Mouse (Mus musculus): ENCODE measurements at regions not wholly inside any gene's neighbourhood (a gene's known extent, or its start where the extent isn't known, plus 50 kb on each side); places are given as distances from the start of the nearest gene placed in this dataset.

GRCm38 (mm10) chr12:107131351-107131750 is 357.1 kb upstream of the 3110018I06Rik start:
- Histone ChIP-seq H3K27me3 (no peaks in the 10 kb centered on the region), H3K4me2 (no peak overlapping the region), H3K4me3 (no peak overlapping the region), H3K9me3 (no peaks in the 10 kb centered on the region), H3K36me3 (no peaks in the 10 kb centered on the region), H3K27ac (no peak overlapping the region), H3K4me1 (no peaks in the 10 kb centered on the region), H3K9ac (no peak overlapping the region)
- WGBS, result 84% methylated on average over 7 of the region's 7 CpGs
- no peak for ATAC-seq (ENCODE audit: insufficient number of reproducible peaks, insufficient read depth, low FRiP score, low TSS enrichment, low read depth)

- no peak for ATAC-seq (ENCODE audit: insufficient number of reproducible peaks, insufficient read depth, low FRiP score, low TSS enrichment, low read depth)
- Histone ChIP-seq H3K9me3 (no peaks in the 10 kb centered on the region), H3K9ac (no peak overlapping the region), H3K27me3 (no peaks in the 10 kb centered on the region), H3K4me1 (no peaks in the 10 kb centered on the region), H3K27ac (no peak overlapping the region), H3K4me2 (no peak overlapping the region), H3K4me3 (no peak overlapping the region), H3K36me3 (no peaks in the 10 kb centered on the region)
- 81% methylated on average over 6 of the region's 6 CpGs for WGBS
Observed at GRCm38 (mm10) chr12:107131841-107132240, 356.6 kb upstream of the 3110018I06Rik start.

- no peak overlapping the region for H3K27ac ChIP-seq
- H3K4me3 ChIP-seq, result no peak overlapping the region
- no peak overlapping the region for H3K9ac ChIP-seq
- H3K4me1 ChIP-seq, result no peaks in the 10 kb centered on the region
- H3K36me3 ChIP-seq, result no peaks in the 10 kb centered on the region
- H3K9me3 ChIP-seq, result no peaks in the 10 kb centered on the region
- 77% methylated on average over 3 of the region's 3 CpGs for WGBS
- no peak for ATAC-seq (ENCODE audit: insufficient number of reproducible peaks, insufficient read depth, low FRiP score, low TSS enrichment, low read depth)
- no peak overlapping the region for H3K4me2 ChIP-seq
- H3K27me3 ChIP-seq, result no peaks in the 10 kb centered on the region
Observed at GRCm38 (mm10) chr12:107132501-107132900, 355.9 kb upstream of the 3110018I06Rik start.

GRCm38 (mm10) chr12:107134353-107134752 is 354.1 kb upstream of the 3110018I06Rik start:
- H3K9me3 ChIP-seq, result no peaks in the 10 kb centered on the region
- no peaks in the 10 kb centered on the region for H3K4me1 ChIP-seq
- 90% methylated on average over 3 of the region's 3 CpGs for WGBS
- H3K27ac ChIP-seq, result no peak overlapping the region
- no peak overlapping the region for H3K4me3 ChIP-seq
- no peak overlapping the region for H3K9ac ChIP-seq
- ATAC-seq (ENCODE audit: insufficient number of reproducible peaks, insufficient read depth, low FRiP score, low TSS enrichment, low read depth), result no peak
- no peak overlapping the region for H3K4me2 ChIP-seq
- H3K27me3 ChIP-seq, result no peaks in the 10 kb centered on the region
- H3K36me3 ChIP-seq, result no peaks in the 10 kb centered on the region

- H3K4me2 ChIP-seq, result no peak overlapping the region
- 95% methylated on average over 8 of the region's 8 CpGs for WGBS
- no peak overlapping the region for H3K9ac ChIP-seq
- no peak overlapping the region for H3K4me3 ChIP-seq
- no peak overlapping the region for H3K27ac ChIP-seq
- no peak for ATAC-seq (ENCODE audit: insufficient number of reproducible peaks, insufficient read depth, low FRiP score, low TSS enrichment, low read depth)
- H3K27me3 ChIP-seq, result no peaks in the 10 kb centered on the region
- H3K4me1 ChIP-seq, result no peaks in the 10 kb centered on the region
- no peaks in the 10 kb centered on the region for H3K36me3 ChIP-seq
- no peaks in the 10 kb centered on the region for H3K9me3 ChIP-seq
Observed at GRCm38 (mm10) chr12:107138677-107139400, 349.6 kb upstream of the 3110018I06Rik start.

- H3K4me2 ChIP-seq, result no peak overlapping the region
- H3K4me3 ChIP-seq, result no peak overlapping the region
- WGBS, result 90% methylated on average over 9 of the region's 9 CpGs
- no peak overlapping the region for H3K27ac ChIP-seq
- ATAC-seq (ENCODE audit: insufficient number of reproducible peaks, insufficient read depth, low FRiP score, low TSS enrichment, low read depth), result no peak
- no peak overlapping the region for H3K9ac ChIP-seq
- no peaks in the 10 kb centered on the region for H3K36me3 ChIP-seq
- H3K4me1 ChIP-seq, result no peaks in the 10 kb centered on the region
- H3K27me3 ChIP-seq, result no peaks in the 10 kb centered on the region
- H3K9me3 ChIP-seq, result no peaks in the 10 kb centered on the region
Observed at GRCm38 (mm10) chr12:107140957-107141595, 347.4 kb upstream of the 3110018I06Rik start.

- Histone ChIP-seq H3K9me3 (no peaks in the 10 kb centered on the region), H3K4me1 (no peaks in the 10 kb centered on the region), H3K9ac (no peak overlapping the region), H3K27ac (no peak overlapping the region), H3K4me3 (no peak overlapping the region), H3K36me3 (no peaks in the 10 kb centered on the region), H3K4me2 (no peak overlapping the region), H3K27me3 (no peaks in the 10 kb centered on the region)
- ATAC-seq (ENCODE audit: insufficient number of reproducible peaks, insufficient read depth, low FRiP score, low TSS enrichment, low read depth), result no peak
- WGBS, result 88% methylated on average over 6 of the region's 6 CpGs
Observed at GRCm38 (mm10) chr12:107142226-107142625, 346.2 kb upstream of the 3110018I06Rik start.

- no peaks in the 10 kb centered on the region for H3K9me3 ChIP-seq
- H3K27me3 ChIP-seq, result no peaks in the 10 kb centered on the region
- no peak overlapping the region for H3K4me3 ChIP-seq
- no peak overlapping the region for H3K9ac ChIP-seq
- no peaks in the 10 kb centered on the region for H3K4me1 ChIP-seq
- no peak overlapping the region for H3K4me2 ChIP-seq
- H3K27ac ChIP-seq, result no peak overlapping the region
- H3K36me3 ChIP-seq, result no peaks in the 10 kb centered on the region
- no peak for ATAC-seq (ENCODE audit: insufficient number of reproducible peaks, insufficient read depth, low FRiP score, low TSS enrichment, low read depth)
- WGBS, result 80% methylated on average over 5 of the region's 5 CpGs
Observed at GRCm38 (mm10) chr12:107146608-107147121, 341.8 kb upstream of the 3110018I06Rik start.

GRCm38 (mm10) chr12:107148451-107148850 is 340.0 kb upstream of the 3110018I06Rik start:
- 63% methylated on average over 8 of the region's 8 CpGs for whole genome bisulfite sequencing
- Histone ChIP-seq H3K4me2 (no peak overlapping the region), H3K4me1 (no peaks in the 10 kb centered on the region), H3K9ac (no peak overlapping the region), H3K4me3 (no peak overlapping the region), H3K27ac (no peak overlapping the region), H3K27me3 (no peaks in the 10 kb centered on the region), H3K9me3 (no peaks in the 10 kb centered on the region), H3K36me3 (no peaks in the 10 kb centered on the region)
- no peak for ATAC-seq (ENCODE audit: insufficient number of reproducible peaks, insufficient read depth, low FRiP score, low TSS enrichment, low read depth)

- Histone ChIP-seq H3K9ac (no peak overlapping the region), H3K27ac (no peak overlapping the region), H3K4me1 (no peaks in the 10 kb centered on the region), H3K27me3 (no peaks in the 10 kb centered on the region), H3K4me2 (no peak overlapping the region), H3K9me3 (no peaks in the 10 kb centered on the region), H3K4me3 (no peak overlapping the region), H3K36me3 (no peaks in the 10 kb centered on the region)
- 47% methylated on average over 5 of the region's 5 CpGs for WGBS
- no peak for ATAC-seq (ENCODE audit: insufficient number of reproducible peaks, insufficient read depth, low FRiP score, low TSS enrichment, low read depth)
Observed at GRCm38 (mm10) chr12:107151089-107151488, 337.3 kb upstream of the 3110018I06Rik start.

- Histone ChIP-seq H3K36me3 (no peaks in the 10 kb centered on the region), H3K4me1 (peaks cover 14% of the 10 kb centered on the region), H3K27ac (no peak overlapping the region), H3K4me2 (no peak overlapping the region), H3K9me3 (no peaks in the 10 kb centered on the region), H3K27me3 (no peaks in the 10 kb centered on the region; the same call in 1 of the 2 replicates), H3K4me3 (no peak overlapping the region), H3K9ac (no peak overlapping the region)
- WGBS, result 95% methylated on average over 2 of the region's 2 CpGs
- no peak for ATAC-seq (ENCODE audit: insufficient number of reproducible peaks, insufficient read depth, low FRiP score, low TSS enrichment, low read depth)
Observed at GRCm38 (mm10) chr12:107154668-107155067, 333.8 kb upstream of the 3110018I06Rik start.

- no peak for ATAC-seq (ENCODE audit: insufficient number of reproducible peaks, insufficient read depth, low FRiP score, low TSS enrichment, low read depth)
- Histone ChIP-seq H3K9ac (no peak overlapping the region), H3K4me3 (no peak overlapping the region), H3K4me2 (no peak overlapping the region), H3K27ac (no peak overlapping the region), H3K27me3 (no peaks in the 10 kb centered on the region; the same call in 1 of the 2 replicates), H3K36me3 (no peaks in the 10 kb centered on the region), H3K4me1 (peaks cover 21% of the 10 kb centered on the region), H3K9me3 (no peaks in the 10 kb centered on the region)
- WGBS, result 80% methylated on average over 8 of the region's 8 CpGs
Observed at GRCm38 (mm10) chr12:107156791-107157428, 331.5 kb upstream of the 3110018I06Rik start.
